Mouse (Mus musculus) 3T3-L1 (cell line): Measurements from ENCODE around the gene 1110051M20Rik.

Experiments
- DNase-seq: peaks from one replicate; pipeline ENCODE4 v3.0.0-alpha.2; 2015; ENCODE audit warnings: low read depth, low spot score

Gene 1110051M20Rik

DNA sequence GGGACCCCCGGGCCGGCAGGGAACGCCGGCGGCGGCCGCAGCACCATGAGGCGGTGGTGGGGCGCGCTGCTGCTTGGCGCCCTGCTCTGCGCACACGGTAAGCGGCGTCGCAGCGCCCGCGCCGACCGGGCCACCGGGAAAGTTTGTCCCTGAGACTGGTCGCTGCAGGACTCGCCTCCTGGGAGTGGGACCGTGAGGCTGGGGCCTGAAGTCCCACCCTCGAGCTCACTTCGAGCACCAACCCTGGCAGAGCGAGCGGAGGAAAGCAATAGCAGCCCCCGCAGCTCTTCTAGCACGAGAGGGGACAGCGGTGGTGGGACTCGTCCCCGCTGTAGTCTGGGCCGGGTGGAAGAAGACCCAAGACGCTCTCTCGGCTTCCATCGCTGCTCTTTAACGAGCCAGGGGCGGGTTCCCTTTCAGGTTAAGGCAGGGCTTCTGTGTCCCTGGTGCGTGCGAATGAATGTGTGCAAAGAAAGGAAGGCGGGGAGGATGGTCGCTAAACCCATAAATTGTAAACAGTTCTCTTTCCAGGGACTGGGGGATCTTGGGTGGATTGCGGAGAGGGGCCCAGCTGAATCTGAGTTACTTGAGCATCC is 13.2 kb upstream of the 1110051M20Rik start:
- peak; percentile 33 for DNase-seq

GRCm38 (mm10) chr2:91457259-91457655 is 12.8 kb upstream of the 1110051M20Rik start, which contains the start of gene Lrp4:
Gene Lrp4, plus strand, starts transcription at chr2:91457511.
- DNase-seq = no peak

GRCm38 (mm10) chr2:91456491-91457100 is 12.1 kb upstream of the 1110051M20Rik start:
- peak; percentile 9 for DNase-seq

GRCm38 (mm10) chr2:91455826-91456225 is 11.3 kb upstream of the 1110051M20Rik start:
- peak; percentile 70 for DNase-seq

DNA sequence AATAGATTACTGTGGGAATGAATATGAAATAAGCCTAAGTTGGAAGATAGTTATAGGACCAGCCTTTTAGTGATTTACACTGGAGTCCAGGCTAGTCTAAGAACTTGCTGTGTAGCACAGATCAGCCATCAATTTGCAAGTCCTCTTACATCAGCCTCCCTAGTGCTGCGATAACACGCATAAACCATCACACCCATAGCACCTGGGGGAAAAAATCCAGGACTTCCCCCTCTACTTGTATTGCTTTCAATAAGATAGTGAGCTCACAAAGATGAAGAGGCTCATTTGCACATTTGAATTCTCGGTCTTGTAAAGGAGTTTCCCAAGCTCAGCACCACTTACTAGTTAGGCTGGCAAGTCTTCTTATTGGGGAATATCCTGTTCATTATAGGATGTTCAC is 9.9 kb upstream of the 1110051M20Rik start:
- DNase-seq = no peak

DNA sequence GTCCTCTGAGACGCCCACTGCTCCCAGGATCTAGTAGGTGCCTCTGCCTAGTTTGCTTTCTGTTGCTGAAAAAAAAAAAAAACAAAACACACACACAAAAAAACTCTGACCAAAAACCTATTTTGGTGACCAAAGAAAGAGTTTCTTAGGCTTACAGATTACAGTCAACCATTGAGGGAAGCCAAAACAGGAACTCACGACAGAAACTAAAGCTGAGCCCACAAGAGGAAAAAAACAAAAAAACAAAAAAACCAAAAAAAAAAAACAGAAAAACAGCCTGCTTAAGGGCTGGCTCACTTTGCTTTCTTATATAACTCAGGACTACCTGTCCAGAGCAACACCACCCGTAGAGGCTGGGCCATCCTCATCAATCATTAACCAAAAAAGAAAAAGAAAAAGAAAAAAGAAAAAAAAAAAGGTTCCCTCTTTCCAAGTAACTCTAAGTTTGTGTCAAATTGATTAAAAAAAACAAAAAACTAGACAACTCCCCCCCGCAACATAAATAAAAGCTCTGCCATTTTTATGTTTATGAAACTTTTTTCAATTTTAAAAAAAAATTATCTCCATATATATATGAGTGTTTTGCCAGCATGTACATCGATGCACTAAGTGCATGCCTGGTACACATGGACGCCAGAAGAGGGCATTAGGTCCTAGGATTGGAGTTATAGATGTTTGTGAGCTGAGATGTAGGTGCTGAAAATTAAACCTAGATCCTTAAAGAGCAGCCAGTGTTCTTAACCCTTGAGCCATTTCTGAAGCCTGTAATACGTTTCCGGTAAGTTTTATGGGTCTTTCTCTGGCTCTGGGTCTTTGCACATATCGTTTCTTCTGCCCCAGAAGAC is 8.9 kb upstream of the 1110051M20Rik start:
- DNase-seq = no peak

- peak; percentile 33 for DNase-seq
Observed at GRCm38 (mm10) chr2:91452658-91453057, 8.2 kb upstream of the 1110051M20Rik start.

DNA sequence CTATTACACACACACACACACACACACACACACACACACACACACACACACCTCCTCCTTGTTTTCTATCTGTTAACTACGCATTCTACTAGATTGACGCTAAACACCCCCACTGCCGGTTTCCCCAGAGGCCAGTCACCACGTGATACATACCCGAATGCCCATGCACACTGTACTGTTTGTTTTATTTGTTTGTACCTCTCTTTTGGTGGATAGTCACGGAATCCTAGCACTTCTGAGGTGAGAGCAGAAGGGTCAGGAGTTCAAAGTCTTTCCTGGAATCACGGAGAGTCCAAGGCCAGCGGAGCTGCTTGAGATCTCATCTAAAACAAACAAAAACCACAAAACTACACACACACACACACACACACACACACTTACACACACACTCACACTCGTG is 5.8 kb upstream of the 1110051M20Rik start:
- no peak for DNase-seq

- no peak for DNase-seq
Observed at GRCm38 (mm10) chr2:91449662-91450061, 5.2 kb upstream of the 1110051M20Rik start.

GRCm38 (mm10) chr2:91442241-91442640 is 2.3 kb downstream of the 1110051M20Rik start:
- peak; percentile 36 for DNase-seq

DNA sequence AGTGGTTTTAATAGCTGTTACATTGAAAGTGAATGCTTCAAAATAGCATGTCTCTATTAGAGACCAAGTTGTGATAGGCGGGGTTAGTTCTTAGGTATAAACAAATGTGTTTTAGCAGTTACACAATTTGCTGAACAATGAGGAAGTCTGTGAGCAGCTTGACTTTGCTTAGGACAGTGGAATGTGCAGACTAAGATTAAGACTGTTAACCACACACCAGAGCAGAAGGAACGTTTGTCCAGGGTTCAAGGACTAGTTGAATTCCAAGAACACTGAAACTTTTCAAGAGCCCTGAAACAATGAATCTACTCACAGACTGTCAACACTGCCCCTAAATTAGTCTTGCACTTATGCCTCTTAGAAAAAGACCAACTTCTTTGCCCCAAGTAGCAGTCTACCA is 2.8 kb downstream of the 1110051M20Rik start:
- no peak for DNase-seq

- no peak for DNase-seq
Observed at GRCm38 (mm10) chr2:91440686-91441085, 3.8 kb downstream of the 1110051M20Rik start.

DNA sequence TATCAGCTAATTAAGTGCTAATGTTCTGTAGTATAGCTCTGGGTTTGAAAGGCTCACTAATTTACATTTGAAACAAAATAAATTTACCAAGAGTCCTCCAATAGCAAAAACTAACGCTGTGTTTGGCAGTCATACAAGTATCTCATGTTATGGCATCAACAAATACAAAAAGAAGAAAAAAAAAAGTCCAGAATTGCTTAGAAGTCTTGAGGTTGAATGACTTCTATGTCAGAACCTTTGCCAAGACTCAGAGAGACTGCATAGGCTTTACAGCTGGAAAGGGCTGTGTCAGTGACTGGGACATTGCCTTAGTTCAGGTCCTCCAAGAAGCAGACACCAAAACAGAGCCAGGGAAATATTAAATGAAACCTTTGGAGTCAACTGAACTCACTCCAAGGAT is 4.6 kb downstream of the 1110051M20Rik start:
- DNase-seq = no peak

DNA sequence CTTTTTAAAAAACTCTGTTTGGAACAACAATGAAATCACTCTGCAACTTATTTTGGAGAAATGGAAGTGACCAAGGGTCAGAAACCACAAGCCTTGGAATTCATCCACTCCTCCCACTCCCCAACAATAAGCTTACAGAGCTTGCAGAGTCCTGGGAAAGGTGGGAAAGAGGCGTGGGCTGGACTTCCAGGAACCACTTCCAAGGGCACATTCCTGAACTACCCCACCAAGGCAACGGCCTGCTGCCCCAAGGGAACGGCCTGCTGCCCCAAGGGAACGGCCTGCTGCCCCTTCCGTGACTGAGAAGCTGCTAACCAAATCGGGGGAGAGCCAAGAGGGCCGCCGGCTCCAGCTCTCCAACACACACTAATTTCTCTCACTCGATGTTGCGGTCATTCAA is 5.2 kb downstream of the 1110051M20Rik start:
- no peak for DNase-seq

DNA sequence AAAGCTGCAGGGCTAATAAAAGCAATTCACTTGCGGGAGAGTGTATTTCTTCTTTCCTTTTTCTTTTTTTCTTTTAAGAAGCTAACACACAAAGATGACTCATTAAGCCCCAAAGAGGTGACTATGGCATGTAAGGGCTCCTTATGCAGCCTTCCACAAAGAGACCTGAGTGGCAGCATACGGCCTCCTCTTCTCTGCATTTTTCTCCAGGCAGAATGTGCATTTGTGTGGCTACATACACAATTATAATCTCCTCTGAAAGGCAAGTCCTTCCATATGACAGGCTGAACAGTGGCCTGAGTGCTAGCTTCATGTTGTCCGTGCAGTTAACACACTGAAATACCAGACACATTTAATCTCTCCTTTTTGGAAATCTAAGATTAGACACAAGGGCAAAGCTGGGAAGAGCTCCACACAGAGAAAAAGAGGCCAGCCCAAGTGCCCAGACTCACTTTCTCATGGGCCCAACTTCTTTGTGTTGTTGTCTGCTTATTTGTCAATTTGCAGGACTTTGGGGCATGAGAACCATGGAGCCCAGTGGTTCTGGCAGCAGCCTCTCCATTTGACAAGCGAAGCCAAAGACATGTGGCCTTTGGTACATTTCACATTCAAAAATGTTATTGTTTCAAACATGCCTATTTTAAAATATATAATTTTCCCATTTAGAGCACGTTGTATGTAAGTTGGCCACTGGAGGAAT is 7.2 kb downstream of the 1110051M20Rik start:
- no peak for DNase-seq

DNA sequence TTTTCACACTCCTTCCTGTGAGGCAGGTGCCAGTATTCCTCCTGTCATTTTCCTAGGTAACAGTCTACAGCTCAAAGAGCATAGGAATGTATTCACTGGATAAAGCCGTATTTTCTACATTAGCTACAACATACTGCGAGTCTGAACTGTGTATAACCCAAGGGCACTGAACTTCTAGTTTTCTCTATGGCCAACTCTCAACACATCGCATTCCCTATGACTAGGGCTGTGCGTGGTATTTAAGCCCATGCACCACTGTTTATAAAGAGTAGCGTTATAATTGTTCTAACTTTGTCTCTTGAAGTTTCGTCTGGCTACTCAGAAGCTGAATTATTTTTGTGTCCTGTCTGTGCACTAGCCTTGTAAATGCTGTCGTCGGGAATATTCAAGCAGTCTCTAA is 7.8 kb downstream of the 1110051M20Rik start:
- no peak for DNase-seq

- no peak for DNase-seq
Observed at GRCm38 (mm10) chr2:91430600-91430919, 13.9 kb downstream of the 1110051M20Rik start.

DNA sequence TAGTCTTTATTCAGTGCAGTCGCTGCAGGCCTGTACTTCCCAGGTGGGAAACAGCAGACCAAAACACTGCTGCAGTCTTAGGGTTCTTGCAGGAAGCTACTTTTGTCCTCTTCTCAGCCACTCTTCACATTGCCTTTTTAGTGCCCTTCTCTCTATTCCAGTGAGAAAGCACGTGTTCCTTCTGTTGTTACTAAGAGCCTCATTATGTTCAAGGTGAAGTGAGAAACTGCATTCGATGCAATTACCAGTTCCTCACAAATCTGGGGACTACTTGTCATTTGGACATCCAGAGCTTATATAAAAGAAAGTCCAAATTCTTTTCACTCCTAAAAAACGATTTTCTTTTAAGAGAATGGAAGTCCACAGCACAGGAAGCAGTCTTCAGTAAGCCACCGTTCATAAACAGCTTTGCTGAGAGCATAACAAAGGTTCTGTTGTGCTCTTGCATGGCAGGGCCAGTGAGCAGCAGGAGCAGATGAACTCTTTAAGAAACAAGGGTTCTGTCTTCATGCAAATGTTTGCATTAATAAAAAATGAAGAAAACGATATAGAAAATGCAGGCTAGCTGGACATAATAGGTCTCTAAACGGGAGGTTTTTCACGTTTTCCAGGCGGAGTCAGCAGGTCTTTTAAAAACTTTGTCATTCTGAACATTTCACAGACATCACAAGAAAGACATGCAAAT is 14.4 kb downstream of the 1110051M20Rik start:
- no peak for DNase-seq

DNA sequence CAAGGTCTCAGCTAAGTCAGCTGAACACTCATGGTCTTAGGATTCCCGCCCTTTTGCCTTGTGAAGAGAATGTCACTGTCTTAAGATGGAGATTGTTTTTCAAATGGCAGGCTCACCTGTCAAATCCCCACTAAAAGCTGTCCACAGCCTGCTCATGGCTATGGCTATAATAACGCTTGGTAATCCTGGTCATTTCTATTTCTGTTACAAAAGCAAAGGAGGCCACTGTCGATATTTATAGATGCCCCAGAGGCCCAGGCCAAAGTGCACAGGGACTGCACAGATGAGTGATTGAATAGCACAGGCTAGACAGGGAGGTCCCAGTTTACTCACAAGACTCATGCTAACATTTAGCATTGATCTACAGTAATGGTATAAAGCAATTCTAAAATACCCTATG is 15.4 kb downstream of the 1110051M20Rik start:
- DNase-seq = no peak

DNA sequence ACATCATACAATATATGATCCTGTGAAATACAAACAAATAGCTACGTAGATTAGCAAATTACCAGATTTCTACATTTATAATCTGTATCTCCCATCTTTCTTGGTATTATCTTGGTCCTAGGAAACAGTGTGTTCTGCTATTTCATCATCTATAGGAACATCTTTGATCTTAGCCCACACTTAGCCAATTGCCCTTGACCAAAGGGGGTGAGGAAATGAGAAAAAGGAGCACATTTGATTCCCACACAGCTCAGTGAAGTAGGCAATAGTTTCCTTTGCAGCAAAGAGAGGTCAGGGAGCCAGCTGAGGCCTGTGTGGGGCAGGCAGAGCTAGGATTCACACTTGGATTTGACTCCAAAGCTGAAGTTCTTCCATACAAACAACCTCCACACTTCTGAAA is 18.2 kb downstream of the 1110051M20Rik start:
- DNase-seq = no peak

DNA sequence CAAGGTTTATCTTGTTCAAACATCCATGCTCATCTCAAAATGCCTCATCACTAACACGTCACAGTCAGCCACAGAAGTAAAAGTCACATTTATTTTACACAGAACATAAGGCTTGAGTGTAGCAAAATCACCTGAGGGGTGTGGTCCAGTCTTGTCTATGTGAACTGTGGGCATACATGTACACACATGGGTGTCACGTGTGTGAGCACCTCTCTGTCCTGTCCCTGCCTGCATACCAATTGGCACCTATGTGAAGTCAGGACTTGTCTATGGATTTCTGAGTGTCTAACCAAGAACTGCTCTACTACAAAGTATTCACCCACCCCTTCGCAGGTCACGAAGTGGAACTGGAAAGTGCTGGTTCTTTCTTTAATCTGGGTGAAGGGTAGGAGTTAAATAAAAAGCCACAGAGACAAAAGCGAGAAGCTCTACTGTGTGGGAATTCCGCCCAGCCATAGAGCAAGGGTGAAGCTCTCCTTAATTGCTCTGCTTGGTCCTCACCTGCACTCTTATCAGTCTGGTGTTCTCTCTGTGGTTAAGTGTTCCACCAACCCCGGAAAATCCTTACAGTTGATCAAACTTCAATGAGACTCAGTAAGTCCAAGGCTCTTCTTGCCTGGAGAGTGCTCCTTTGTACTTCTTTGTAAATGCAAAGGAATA is 20.3 kb downstream of the 1110051M20Rik start:
- no peak for DNase-seq
